Mouse (Mus musculus) MEL-GATA-1-ER (cell line): Measurements from ENCODE around the gene Cdh12.
"Not testable (repeated sequence)": the region's sequence is repeated elsewhere in the genome, so short reads cannot be mapped to it uniquely, and the experiment has no call there.

Source experiments
- DNase-seq: peaks from one replicate; pipeline ENCODE4 v3.0.0-alpha.2; 2012; ENCODE audit warnings: low read depth; ENCODE audit errors: extremely low read depth

Gene Cdh12

DNA sequence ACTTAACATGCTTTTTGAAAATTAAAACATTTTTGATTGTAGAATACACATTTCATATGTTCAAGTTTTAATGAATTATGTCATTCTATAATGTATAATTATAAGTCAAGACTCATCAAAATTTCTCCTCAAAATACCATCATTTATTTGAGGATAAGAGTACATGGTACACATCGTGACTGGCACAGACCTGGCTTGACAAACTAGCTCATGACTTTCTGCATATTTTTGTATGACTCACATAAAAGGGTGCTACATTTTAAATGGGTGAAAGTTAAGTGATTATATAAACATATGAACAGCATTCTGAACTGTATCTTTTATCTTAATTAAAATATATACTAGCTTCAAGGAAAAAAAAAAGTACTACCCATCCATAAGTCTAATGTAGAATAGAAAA is 643.8 kb downstream of the Cdh12 start:
- no peak for DNase-seq

DNA sequence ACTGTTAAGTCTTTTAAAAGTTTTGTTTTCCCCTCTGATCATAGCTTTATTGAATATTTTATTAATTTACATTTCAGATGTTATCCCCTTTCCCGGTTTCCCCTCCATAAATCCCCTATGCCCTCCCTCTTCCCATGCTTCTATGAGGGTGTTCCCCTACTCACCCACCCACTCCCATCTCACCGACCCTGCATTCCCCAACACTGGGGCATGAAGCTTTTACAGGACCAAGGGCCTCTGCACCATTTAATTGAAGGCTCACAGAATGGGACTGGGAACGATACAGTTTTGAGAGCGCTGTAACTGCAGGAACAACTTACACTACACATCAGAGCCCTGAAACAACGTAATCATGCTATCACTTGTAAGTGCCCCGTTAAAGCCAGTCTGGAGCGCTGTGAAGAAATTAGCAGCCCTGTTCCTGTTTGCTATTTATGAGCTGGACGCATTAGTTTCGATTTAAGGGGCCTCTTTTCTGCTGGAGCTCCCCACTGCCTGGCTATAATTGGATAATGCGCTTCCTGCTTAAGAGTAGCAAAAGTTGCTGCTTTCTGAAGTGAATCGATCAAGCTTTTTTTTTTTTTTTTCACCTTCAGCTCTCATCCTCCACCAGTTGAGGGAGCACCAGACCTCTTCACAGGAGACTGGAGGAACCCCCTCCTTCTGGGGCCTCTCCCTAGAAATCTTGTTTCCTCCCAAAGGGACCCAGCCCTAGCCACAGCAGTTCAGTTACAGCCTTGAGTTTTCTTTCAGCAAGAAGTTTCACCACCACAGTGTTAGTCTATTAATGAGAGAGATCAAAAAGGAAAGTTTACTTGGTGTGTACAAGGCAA is 660.2 kb downstream of the Cdh12 start:
- DNase-seq: no peak

DNA sequence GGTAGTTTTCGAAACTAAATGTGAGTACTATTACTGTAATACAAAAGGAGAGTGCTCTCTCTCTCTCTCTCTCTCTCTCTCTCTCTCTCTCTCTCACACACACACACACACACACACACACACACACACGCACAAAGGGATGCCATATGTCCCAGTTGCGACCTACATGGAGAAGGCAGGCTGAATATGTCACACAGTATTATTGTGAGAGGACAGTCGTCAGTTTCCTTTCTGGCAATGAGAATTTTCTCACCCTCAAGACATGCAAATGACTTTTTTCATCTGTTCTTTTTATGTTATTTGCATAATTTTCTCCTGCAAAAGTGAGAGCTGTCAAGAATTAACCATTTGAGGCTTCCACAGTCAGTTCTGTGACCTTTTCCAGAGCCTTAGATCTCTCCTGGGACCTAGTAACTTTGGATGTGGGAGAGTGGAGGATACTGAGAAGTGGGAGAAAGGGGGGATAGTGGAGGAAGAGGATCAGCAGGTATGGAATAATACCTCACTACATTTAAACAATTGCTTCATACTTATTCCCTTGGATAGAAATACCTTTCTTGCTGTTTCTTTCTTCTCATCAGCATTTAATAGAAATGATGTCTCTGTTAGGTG is 660.9 kb downstream of the Cdh12 start:
- no peak for DNase-seq

DNA sequence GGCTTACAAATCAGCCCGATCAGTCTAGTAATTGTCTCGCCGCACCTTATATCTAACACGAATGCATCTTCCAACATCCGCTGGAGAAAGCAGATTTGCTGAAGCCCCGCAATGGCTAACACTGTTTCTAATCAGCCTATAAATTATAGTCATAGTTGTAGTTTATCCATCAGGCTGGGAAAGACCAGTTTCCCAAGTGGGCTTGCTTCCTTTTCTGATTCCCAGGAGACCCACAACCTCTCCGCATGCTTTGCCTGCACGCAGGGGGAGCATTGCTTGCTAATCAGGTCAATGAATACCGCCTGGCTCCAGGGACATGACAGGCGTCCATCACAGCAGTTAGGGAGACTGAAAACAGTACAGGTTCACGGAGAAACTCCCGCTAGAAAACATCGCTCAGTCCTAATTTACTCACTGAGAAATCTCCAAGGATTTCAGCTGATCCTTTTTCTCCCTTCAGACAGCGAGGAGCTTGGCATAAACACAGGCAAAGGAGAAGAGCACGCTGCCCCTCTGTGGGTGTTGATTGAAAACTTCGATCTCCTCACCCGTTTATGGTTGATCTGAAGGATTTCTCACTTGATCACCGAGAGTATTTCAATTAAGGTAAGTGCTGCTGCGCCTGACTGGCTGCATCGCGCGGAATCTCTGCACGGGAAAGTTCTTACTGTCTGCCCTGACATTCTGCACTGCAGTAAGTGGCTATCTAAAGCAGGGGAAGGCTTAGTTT is 662.0 kb downstream of the Cdh12 start:
- no peak for DNase-seq

DNA sequence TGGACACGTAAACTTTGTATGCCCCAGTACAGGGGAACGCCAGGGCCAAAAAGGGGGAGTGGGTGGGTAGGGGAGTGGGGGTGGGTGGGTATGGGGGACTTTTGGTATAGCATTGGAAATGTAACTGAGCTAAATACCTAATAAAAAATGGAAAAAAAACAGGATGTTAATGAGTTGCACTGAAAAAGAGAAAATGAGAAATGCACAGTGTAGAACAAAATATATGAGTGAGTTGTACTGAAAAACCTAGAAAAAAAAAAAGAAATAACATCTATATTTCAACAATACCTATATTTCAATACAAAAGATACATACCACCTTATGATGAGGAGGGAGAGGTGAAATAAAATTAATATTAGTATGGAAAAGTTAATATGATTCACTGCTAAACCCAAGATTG is 665.7 kb downstream of the Cdh12 start:
- peak; percentile 7 for DNase-seq

DNA sequence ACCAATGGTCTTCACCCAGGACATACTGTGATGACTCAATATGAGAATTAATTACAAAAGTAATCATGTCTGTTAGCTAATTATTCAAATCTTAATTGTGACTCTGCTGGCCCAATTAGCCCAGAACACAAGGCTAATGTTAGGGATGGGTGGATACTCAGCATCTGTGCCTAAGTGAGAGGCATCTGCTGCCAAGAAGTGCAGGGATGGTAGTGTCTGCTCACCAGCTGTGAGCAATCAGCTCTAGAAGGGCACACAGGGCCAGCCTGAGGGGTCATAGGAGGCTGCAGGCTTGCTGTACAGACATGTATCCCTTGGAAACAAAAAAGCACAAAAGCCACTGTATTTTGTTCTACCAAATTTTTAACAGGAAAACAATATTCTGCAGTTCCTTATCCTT is 681.6 kb downstream of the Cdh12 start:
- no peak for DNase-seq

DNA sequence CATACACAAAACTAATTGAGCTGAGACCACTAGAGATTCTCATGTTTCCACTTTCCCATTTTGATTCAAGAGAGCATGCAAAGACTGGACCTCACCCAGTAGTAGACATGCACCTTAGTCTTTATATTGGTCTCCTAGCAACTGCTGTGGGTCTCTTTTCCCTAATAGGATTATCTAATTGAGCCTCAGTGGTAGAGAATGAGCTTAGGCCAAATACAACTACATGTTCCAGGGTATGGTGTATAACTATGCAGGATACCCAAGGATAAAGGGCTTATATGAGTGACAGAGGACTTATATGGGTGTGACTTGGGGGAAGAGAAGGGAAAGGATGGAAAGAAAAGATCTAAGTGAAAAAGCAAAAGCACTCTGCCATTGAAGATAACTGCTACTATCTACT is 683.9 kb downstream of the Cdh12 start:
- DNase-seq: no peak

DNA sequence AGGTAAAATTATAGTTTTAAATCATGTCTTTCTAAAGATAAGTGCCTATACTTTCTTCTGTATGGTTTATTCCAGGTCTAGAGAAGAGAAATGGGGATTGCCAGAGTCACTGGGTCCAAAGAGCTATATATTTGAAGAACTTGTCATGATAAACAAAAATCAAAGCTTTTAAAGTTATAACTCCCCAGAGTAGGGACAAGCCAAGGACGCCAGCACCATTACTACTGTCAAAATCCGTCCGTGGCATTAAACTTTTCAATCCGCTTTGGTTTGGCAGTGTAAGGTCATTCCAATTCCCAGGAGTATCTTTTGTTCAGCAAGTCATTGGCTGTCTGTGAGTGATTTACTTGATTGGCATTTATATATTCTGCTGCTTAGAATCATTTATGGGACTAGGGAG is 697.8 kb downstream of the Cdh12 start:
- DNase-seq: no peak

DNA sequence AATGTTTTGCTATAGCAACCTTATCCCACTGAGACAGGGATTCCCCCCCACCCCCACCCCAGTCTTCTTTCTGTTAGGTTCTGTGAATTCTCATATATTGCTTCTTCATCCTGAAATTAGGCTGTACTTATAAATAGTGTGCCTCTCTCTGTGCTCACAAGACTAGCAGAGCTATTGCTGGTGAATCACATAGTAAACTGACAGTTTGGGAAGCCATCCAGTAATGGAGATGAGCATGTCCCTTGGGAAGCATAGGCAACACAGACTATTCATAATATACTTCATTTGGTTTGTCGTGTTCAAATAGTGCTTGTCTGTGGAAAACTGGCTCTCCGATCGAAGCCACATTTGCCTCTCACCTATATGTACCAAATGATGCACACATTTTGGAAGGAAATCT is 704.5 kb downstream of the Cdh12 start:
- DNase-seq: no peak

DNA sequence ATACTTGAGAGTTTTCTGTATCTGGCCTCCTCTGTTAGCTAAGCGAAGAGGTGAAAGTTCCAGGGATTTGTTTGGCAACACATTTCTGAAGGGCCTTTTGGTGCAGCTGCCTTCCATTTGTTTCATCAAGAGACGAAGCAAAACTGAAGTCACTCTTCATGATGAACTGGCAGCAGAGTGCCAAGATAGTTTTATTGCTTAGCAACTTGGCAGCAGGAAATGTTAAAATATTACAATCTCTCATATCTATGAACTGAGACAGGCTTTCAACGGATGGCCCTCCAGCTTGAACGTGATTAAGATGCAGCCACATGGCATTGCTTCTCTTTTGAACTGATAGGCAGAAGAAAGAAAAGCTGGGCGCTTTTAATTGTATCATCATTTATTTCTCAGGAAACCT is 730.7 kb downstream of the Cdh12 start:
- DNase-seq: no peak

DNA sequence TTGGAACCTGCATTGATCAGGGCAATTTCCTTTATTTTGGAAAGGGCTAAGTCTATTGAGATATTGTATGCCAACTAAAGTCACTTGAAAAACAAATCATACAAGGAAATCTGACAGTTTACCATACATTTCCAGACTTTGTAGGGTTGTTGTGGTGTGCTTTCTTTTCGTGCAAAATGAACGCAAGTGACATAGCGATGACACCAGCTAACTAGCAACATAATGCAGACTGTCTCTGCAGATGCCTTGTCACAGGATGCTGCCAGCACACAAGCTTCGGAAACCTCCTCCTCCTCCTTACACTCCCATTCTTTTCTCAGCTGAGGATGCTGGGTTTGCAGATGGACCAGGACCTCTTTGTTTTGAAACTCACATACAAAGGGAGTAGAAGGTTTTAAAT is 731.1 kb downstream of the Cdh12 start:
- DNase-seq: no peak

DNA sequence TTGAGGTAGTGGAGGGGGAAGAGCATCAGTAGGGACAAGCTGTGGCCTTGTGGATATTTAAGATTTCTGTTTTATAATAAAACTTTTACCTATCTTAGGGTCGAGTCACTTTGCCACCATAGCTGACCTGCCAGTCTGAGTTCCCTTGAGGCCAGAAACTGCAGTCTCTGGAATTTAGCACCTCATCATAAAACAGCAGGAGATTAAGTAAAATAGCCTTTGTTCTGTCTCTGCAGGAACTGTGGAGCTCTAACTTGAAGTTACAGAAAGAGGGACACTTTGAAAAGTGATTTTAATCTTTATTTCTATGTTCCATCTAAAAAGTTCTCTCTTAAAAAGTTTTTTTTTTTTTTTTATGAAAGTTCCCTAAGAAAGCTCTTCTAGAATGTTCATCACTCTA is 736.7 kb downstream of the Cdh12 start:
- no peak for DNase-seq

DNA sequence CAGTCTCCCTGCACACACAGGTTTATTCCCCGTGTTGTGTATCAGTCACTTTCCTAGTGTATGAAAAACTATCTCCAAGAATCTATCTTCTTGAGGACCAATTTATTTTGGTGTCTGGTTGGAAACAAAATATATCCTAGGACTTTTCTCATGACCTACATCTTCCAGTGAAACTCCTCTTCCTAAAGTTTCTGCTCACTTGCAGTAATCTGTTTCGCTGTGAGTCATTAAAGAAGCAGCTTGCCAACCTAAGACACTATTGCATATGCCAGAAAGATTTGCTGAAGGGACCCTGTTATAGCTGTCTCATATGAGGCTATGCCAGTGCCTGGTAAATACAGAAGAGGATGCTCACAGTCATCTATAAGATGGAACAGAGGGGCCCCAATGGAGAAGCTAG is 761.0 kb downstream of the Cdh12 start:
- not testable (repeated sequence) for DNase-seq

DNA sequence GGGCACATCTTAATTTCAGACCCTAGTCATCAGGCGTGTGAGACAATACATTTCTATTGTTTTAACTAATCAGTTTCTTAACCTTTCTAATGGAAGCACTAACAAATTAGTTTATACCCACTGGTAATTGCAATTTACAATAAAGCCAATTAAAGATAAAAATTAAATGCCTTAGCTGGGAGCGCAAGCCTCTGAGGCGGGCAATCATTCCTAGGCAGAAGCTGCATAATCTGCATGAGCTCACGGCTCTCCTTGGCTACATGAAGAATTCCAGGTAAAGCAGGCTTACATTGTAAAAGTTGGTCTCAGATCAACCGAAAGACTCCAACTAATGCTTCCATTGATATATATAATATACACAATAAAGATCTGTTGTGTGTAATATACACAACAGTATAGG is 773.9 kb downstream of the Cdh12 start:
- DNase-seq: no peak

DNA sequence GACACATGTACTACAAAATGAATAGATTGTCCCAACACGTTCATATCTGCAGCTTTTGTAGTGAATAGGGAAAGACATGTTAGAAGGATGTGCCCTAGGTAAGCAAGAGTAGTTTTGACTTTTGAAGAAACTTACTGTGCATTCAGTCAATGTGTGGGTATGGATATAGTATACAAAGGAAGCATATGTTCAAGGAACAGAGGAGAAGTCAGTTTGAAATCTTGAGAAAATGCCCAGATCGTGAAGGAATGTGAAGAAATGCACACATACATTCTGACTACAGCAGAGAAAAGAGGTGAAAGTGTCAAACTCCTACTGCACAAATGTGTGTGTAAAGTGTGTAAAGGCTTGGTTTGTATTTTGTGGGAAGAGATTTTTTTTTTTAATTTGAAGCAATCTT is 812.3 kb downstream of the Cdh12 start:
- no peak for DNase-seq

DNA sequence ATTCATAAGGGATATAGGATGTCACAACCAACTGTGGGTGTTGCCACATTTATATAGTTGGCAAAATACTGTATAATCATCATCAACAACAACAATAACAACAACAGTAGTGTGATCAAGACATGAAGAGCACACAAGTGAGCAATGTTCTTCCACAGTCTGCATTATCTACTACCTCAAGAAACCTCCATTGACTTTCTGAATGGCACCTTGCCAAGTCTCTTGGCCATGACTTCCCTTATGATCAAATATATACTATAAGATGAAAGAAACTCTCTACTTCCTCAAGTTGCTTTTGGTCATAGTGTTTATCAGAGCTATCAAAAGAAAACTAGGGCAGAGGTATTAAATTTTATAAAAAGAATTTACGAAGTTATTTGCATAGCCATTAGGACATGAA is 820.8 kb downstream of the Cdh12 start:
- peak; percentile 54 for DNase-seq

DNA sequence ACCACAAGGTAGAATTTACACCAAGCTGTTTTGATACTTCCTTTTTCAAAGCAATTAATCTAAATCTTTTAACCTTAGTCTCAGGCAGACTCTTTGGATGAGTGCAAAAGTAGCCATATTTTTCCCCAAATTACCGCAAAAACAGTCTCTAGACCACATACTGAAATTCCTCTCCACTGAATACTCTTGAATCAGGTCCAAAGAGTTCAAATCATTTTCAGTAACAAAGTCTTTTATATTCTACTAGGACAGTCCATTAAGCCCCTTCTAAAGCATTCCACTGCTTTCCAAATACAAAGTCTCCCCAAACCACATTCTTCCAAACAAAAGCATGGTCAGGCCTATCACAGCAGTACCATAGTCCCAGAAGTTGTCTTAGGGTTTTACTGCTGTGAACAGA is 848.0 kb downstream of the Cdh12 start:
- DNase-seq: no peak

DNA sequence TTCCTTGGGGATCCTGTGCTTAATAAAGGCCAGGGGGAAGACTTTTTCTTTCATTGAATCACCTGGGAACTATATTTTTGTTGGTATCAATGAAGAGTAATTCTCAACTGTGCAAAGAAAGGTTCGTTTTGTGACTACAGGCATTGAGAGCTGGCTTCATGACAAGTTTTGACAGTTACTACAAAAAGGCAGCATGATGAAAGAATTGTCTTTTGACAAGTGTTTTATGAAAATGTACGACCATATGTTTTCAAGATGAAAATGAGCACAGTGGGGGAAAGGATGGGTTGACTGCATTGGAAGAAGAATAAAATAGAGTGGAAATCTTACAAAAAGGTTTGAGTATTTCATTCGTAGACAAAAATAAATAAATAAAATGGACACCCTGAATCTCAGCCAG is 866.4 kb downstream of the Cdh12 start:
- DNase-seq: no peak

DNA sequence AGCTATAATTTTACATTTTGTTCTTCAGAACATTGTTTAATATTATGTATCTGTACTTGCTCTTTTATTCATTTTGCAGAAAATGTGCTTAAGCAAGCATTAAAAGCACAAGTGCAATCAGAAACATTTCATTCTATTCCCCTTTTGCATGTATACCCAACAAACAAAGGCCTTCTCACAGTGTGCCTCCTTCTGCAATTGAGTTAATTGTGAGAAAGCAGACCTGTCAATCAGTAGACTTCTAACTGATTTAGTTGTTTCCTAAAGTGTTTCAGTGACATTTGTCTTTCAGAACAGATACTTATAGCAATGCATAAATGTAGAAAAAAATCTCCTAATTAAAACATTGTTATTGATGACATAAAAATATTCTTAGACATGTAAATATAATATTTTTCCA is 894.8 kb downstream of the Cdh12 start:
- no peak for DNase-seq

DNA sequence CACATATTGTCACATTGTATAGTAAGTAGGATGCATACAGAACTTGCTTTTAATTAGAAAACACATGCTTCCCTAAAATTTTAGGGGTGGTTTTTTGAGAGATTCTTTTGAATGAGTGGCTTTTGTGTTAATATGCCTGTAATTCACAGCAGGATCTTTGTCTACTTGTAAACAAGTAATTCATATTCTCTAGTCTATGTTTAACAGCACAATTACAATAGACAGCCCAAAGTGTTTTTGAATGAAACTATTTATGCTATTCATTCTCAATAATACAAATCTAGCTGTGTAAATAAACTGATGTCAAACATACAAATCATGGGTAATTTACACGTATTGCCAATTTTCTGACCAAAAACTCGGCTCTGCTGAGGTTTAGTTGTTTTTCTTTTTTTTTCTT is 895.3 kb downstream of the Cdh12 start:
- no peak for DNase-seq

DNA sequence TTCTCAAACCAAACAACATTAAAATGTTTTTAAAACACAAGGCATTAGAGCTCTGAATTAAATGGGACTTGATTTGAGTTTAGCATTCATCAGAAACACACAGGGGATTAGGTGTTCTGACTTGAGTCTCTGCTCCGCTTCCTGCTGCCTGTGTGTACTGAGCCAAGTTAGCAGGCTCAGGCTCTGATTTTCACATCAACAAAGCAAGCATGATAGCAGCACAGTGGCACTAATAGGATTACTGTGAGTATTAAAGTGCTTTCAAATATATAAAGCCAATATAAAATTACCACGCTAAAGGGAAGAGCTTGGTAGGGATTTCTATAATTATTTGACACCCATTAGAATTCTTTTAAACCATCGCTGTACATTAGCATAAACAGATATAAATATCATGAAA is 895.7 kb downstream of the Cdh12 start:
- DNase-seq: no peak

DNA sequence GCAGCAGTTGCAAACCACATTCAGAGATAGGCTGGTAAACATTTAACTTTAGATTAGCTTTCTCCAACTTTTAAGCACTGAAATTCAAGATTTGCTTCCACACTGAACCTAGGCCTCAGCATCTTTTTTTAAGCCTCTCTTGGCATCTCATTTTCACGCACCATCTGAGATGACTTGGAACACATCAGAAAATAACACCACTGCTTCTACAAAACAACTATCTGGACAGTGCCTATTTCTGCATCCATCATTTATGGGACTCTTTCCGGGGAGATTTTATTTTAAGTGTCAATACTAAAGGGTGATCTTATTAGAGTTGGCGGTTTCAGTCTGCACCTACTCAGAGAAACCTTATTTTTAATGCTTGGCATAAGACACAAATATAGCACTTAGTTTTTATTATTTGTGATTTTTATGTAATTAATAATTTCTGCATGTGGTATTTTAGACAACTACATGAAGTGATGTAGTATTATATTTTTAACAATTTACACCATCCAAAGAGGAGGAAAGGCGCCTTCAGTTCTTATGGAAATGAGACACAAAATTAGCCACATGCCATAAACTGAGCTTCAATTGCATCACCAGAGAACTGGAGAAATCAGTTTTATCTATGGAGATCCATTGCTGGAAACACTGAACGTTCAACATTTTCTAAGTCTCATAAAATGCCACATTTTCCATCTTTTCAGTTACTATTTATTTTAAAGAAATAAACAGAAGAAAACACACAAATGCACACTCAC is 906.5 kb downstream of the Cdh12 start:
- DNase-seq: no peak
